Mouse (Mus musculus): ENCODE measurements around the gene Fgfr4. TPM values are rescaled to one million over a fixed set of nuclear protein-coding genes. Genes with fewer than 3 reads are reported as not detected.
"Not testable (repeated sequence)": the region's sequence is repeated elsewhere in the genome, so short reads cannot be mapped to it uniquely, and the experiment has no call there.

Gene Fgfr4
- total RNA-seq, 4 experiments from 2014 or later = 19.0 to 63.2 (median 35.3) TPM

DNA sequence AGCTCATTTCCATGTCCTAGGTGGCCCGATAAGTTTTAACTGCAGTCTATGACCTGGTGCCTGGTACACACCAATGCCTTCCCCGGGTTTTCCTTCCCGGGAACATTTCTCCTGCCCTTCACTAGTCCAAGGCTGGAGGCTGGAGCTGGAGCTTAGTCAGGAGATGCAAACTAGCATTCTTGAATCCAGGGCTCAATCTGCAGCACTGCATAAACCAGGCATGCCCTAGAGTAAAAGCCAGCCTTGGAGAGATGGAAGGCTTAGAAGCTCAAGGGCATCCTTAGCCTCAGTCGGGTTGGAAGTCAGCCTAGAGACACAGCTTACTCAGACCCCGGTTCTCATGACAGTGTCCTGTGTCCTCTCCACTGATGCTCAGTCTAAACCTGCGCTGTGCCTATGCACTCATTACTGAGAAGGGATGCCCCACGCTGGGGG is 19.9 kb downstream of the Fgfr4 start:
- DNase-seq = peak; percentile 59

- no peak for DNase-seq
These were observed 21.9 kb downstream of the Fgfr4 start for GRCm38 (mm10) chr13:55174347-55174746.

DNA sequence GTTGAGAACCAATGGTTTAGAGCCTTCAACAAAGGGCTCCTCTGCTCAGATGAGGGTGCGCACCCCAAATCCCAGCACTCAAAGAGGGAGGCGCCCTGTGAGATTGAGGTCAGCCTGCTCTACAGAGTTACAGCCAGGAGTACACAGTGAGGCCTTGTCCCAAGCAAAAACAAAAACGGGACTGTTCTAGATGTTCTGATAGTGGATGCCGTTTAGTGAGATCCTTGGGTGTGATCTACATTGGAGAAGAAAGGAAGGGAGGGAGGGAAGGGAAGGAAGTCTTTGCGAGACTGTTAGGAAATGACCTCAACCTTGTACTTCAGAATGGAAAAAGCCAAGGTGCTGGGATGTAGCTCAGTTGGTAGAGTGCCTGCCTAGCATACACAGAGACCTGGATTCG is 23.8 kb downstream of the Fgfr4 start:
- no peak for DNase-seq

DNA sequence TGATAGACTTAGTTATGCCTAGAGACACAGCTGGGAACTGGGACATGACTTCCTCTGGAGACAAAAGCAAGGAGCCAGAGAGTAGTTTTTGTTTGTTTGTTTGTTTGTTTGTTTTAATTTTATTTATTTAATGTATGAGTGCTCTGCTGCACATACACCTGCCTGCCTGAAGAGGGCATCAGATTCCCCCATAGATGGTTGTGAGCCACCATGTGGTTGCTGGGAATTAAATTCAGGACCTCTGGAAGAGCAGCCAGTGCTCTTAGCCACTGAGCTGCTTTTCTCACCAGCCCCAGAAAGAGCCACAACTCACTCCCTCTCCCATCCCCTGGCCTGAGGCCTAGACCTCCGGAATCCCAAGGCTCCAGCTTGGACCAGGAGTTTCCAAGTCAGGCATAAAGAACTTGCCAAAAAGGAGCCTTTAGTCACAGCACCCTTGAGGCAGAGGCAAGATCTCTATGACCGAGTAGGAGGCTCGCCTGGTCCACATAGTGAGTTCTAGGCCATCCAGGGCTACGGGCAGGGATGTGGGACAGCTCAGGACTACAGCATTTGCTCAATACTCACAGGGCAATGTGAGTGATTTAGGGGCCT is 25.6 kb downstream of the Fgfr4 start:
- no peak for DNase-seq

DNA sequence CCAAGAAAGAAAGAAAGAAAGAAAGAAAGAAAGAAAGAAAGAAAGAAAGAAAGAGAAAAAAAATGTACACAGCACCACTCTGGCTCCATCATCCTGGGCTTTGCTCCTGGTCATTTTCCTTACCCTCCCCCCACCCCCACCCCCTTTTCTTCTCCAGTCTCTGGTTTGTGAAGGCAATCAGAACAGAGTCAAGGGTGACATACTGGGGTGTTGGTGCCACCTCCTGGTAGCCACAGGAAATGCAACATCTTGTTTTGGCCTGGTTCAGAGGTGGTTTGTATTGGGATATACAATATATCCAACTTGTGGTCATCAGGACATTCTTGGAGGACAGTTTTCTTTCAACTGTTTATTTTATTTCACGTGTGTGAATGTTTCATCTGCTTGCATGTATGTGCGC is 26.1 kb downstream of the Fgfr4 start:
- DNase-seq = peak; percentile 65

DNA sequence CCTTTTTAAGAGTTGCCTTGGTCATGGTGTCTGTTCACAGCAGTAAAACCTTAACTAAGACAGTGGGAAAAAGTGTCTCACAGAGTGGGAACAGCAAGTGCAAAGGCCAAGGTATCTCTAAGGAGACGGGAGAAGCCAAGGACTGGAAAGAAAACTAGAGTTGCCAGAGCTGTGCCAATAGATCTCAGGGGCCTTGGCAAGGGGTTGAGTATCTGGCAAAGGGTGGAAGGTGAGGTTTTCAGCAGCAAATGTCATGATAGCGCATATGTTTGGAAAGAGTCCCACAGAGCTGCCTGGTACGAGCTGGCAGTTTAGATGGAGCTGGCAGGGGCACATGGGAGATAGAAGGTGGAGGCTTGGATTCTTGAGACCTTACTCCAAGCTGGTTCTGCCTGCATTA is 27.2 kb downstream of the Fgfr4 start:
- DNase-seq = no peak

DNA sequence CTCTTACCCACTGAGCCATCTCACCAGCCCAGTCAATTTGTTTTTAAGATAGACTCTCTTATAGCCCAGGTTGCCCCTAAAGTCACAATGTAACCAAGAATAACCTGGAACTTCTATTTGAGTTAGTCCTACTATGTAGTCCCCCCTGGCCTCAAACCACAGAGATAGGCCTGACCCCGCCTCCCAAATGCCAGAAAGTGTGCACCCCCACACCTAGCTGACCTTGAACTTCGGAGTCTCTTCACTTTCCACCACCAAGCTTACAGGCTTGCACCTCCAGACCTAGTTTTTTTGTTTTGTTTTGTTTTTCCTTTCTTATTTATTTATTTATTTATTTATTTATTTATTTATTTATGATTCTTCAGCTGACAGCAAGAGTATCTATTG is 29.3 kb downstream of the Fgfr4 start:
- no peak for DNase-seq

- DNase-seq = peak; percentile 79
These were observed 29.9 kb downstream of the Fgfr4 start for GRCm38 (mm10) chr13:55182173-55182894.

DNA sequence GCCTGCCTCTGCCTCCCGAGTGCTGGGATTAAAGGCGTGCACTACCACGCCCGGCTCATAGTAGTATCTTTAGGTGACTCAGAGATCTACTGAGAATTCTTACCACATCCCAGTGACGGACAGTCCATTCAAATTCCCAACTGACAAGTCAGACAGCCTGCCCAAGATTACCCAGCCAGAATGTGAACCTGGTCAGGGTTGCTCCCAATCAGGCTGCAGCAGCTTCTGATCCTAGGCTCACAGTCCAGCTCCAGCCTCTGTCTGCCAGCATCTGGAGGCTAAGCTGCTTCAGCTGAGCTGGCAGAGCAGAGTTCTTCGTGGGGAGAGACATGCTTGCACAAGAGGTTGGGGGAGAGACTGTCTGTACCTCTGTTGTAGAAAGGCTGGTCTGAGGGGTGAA is 30.9 kb downstream of the Fgfr4 start:
- peak; percentile 63 for DNase-seq

DNA sequence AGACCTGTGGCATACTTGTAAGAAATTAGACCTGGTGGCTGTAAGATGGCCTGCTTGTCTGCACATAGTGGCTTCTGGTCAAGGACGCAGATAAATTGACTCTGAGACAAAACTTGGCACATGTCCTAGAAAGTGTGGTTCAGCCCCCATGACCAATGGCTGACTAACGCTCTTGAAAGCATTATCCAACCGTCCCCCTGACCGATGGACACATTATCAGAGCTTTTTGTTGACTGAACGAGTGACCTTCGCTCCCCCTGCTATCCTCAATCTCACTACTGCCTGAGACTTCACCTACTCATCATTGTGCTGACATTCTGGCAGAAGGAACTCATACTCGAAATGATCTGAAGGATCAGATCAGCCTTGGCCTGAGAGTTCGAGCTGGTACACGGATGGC is 34.6 kb downstream of the Fgfr4 start:
- peak; percentile 78 for DNase-seq

DNA sequence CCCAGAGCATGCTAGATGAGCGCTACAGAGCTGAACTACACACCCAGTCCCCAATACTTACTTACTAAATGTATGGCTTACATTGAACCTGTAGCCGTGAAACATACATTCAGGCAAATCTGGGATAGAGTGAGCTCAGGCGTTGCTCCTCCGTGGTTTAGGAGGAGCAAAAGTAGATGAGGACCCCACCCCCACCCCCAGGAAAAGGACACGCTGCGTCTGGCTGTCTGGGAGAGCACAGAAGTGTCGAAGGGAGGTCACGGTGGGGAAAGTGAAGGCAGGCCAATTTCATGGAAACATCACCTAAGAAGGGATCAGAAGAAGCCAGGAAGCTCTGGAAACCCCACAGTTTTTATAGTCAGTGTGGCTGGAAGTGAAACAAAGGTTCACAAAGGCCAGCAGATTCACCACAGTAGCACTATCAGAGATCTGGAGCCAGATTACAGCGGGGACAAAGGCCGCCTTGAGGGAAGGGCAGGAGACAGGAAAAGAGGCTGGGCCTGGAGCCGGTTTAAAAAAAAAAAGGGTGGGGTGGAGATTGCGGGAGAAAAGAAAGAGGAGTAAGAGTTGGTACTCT is 37.2 kb downstream of the Fgfr4 start:
- DNase-seq = no peak

DNA sequence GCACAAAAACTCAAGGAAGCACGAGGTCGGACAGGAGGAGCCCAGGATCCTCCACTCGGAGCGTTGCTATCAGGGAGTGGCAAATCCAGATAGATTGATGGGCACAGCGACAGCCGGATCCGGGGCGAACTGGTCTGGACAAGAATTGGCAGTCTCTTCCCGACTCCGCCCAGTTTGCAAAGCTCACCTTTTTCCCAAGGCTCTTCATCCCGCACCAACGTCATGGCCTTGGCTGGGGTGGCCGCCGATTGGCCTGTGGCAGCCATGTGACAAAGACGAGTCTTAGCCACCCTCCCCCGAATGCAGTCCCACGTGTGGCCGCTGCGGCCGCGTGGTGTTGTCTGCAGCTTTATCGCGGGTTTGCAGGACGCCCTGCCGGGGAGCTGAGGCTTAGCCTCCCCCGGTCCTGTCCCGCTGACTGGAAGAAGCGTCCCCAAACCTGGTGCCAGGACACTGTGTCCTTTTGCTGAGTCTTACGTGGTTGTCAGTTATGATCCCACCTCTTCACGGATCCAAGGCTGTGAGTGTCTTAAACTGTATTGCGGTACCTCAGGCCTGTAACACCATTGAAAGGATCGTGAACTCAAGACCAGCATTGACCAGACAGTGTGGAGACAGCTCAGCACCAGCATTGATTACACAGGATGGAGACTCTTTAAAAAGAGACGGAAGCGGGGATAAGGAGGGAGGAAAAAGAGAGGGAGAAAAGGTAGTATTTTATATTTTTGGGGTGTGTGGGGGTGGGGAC is 37.9 kb downstream of the Fgfr4 start:
- peak; percentile 99 for DNase-seq

DNA sequence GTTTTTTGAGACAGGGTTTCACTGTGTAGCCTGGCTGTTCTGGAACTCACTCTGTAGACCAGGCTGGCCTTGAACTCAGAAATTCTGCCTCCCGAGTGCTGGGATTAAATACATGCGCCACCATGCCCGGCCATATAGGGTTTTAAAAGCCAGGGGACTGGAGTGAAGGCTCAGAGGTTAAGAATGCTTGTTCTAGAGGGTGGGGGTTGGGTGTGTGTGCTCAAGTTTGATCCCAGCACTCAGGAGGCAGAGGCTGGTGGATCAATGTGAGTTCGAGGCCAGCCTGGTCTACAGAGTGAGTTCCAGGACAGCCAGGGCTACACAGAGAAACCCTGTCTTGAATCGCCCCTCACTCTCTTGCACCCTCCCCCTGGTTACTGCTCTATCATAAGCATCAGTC is 39.1 kb downstream of the Fgfr4 start:
- DNase-seq = no peak

DNA sequence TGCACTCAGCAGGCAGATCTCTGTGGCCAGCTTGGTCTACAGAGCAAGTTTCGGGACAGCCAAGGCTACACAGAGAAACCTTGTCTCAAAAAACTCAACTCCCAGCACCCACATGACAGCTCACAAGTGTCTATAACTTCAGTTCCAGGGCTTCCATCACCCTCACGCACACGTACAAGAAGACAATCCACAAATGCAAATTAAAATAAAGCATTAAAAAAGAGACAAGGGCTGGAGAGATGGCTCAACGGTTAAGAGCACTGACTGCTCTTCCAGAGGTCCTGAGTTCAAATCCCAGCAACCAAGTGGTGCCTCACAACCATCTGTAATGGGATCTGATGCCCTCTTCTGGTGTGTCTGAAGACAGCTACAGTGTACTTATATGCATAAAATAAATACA is 50.3 kb downstream of the Fgfr4 start:
- DNase-seq = not testable (repeated sequence)

GRCm38 (mm10) chr13:55203740-55204139 is 51.3 kb downstream of the Fgfr4 start:
- no peak for DNase-seq

- DNase-seq = no peak
These were observed 52.4 kb downstream of the Fgfr4 start for GRCm38 (mm10) chr13:55204667-55205389.

GRCm38 (mm10) chr13:55205448-55206205 is 53.2 kb downstream of the Fgfr4 start:
- DNase-seq = no peak

DNA sequence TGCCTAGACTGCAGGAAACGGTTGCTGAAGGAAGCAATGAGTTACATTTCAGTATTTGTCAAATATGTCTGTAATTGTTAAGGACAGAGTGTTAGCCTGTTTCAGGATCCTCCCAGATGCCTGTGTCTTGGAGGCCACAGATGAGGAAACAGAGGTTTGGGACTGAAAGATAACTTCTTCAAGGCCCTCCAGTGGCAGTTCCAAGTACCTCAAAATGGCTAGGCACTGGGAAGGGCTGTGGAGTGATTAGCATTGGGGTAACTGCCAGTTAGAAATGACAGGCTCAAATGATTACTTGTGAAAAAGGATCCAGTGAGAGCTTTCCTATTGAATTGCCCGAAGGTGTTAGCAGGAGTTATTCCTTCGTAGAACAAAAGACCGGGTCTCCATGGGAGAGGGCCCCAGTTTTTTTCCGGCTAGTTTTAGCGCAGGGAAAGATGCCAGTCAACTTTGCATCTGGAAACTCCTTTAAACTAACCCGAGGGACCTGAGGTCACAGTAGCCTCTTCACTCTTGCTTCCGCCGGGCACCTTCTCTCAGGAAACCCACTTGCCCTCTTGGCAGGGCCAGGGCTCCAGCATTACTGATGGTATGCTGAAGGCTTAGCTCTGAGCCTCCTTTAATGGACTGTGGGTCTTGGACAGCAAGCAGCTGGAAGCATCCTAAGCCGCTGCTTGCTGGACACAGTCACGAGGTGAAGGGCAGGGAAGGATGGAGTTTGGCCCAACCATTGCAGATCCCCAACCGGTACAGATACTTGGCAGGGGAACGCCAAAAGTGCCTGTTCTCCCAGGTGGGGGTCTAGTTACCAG is 56.6 kb downstream of the Fgfr4 start:
- no peak for DNase-seq

DNA sequence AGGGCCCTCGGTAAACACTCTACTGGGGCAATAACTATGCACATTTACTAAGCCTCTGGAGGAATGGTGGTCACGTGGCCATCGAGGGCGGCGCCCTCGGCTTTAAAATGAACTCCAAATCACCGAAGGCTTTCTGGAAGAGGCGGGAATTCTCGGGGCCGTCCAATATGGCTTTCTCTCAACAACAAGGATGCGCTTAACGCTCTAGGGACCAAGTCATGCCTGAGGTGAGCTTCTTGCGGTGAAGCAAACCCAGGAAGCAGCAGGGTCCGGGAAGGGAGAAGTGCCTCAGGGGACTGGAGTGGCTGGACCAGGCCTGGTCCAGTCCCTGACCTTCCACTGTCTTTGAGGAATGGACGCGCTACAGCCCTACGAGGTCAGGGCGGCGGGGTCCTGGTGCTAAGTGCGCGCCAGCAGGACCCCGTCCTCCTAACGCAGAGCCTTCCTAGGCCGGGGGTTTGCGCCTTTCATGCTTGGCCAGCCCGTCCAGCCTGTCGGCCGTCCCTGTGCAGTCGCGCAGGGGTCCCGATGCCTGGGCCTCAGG is 57.3 kb downstream of the Fgfr4 start, which contains the start of gene Nsd1:
Gene Nsd1 (plus strand): TSS at position 134 of the 544 bp plus-strand sequence.
- peak; percentile 26 for DNase-seq

- DNase-seq = no peak
These were observed 57.9 kb downstream of the Fgfr4 start for GRCm38 (mm10) chr13:55210193-55210970.

Measured in adrenal gland, adult 8-10 months (tissue).